15 mouse cellular contexts compared by ENCODE assay signal in the genomic region with DNA sequence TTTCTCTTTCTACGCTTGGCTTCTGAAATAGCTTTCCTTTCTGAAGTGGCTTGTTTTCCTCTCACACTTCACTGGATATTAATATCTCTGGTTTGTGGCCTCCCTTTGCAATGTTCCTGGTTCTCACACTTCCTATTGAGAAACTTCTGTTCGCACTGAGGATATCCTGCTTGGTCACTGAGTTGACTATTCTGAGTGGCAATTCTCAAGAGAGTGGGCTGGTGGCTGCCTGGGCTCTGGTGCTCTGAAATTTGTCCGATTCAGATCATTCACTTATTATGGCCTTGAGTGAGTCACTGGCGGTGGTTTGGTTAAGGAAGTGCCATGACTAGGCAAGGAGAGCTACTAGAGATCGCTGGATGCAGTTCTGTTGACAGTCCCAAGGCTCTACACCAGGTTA.
DNase-seq lines count a peak whose midpoint lies in the region; ATAC-seq and TF ChIP-seq lines count a peak whose summit lies in the region.
"Had no signal": no experiment of that assay in that cellular context is flagged by ENCODE, and none has a peak within 500 bp of the region (broad histone marks: within the 10 kb centered on the region; RNA-seq: fewer than 3 reads in every experiment).

No protein-coding gene starts in this region.

- no peak overlapping the region for H3K9ac ChIP-seq in lung, embryonic 14.5 days
- H3K9ac ChIP-seq: forebrain, embryonic 13.5 days; midbrain, embryonic 15.5 days had no signal

- 84% methylated on average over 5 of the region's 5 CpGs for WGBS in lung, embryonic 14.5 days

- no peaks in the 10 kb centered on the region for H3K27me3 ChIP-seq in lung, embryonic 14.5 days (ENCODE audit: insufficient read depth, low read length)
- no peaks in the 10 kb centered on the region for H3K27me3 ChIP-seq in splenic B cell, adult 2 months (ENCODE audit: control insufficient read depth, insufficient read depth, low read length, poor library complexity, severe bottlenecking)
- H3K27me3 ChIP-seq: forebrain, embryonic 13.5 days; midbrain, embryonic 15.5 days had no signal

- no peaks in the 10 kb centered on the region for H3K36me3 ChIP-seq in lung, embryonic 14.5 days (ENCODE audit: insufficient read depth)
- no peaks in the 10 kb centered on the region for H3K36me3 ChIP-seq in splenic B cell, adult 2 months (ENCODE audit: control insufficient read depth, insufficient read depth, low read length, poor library complexity, severe bottlenecking)
- H3K36me3 ChIP-seq: hindbrain, embryonic 10.5 days; midbrain, embryonic 15.5 days had no signal

- DNase-seq in adrenal gland, postnatal 14 days: peak; percentile 19
- no peak for DNase-seq in adrenal gland, postnatal 4 days (ENCODE audit: low spot score in 2 of 2)
- peak; percentile 7 for DNase-seq in lung, embryonic 14.5 days
- no peak for DNase-seq in lung, postnatal 14 days
- peak; percentile 35 for DNase-seq in splenic B cell, adult 2 months (ENCODE audit: low read depth, low spot score)
- no peak for DNase-seq in ovary, postnatal 14 days (ENCODE audit: low spot score)
- DNase-seq in kidney, adult 9 months: no peak
- DNase-seq: cerebellum, postnatal 10 days; gastrocnemius, postnatal 14 days; right cerebral cortex, postnatal 25 days had no signal

- no peak overlapping the region for H3K27ac ChIP-seq in lung, embryonic 14.5 days (ENCODE audit: low read depth)
- H3K27ac ChIP-seq: forebrain, embryonic 13.5 days; hindbrain, embryonic 10.5 days; midbrain, embryonic 15.5 days had no signal

- H3K4me2 ChIP-seq in lung, embryonic 14.5 days: no peak overlapping the region
- H3K4me2 ChIP-seq: forebrain, embryonic 13.5 days; midbrain, embryonic 15.5 days had no signal

- TF ChIP-seq CTCF in lung, embryonic 14.5 days (IDR thresholded peaks at IDR 0.05; ENCODE audit: low read depth): no peak

- no peaks in the 10 kb centered on the region for H3K9me3 ChIP-seq in lung, embryonic 14.5 days (ENCODE audit: low read depth, low read length)
- H3K9me3 ChIP-seq: forebrain, embryonic 13.5 days; hindbrain, embryonic 10.5 days; midbrain, embryonic 15.5 days had no signal

- no peak overlapping the region for H3K4me3 ChIP-seq in lung, embryonic 14.5 days (ENCODE audit: low read depth, low read length)
- H3K4me3 ChIP-seq: forebrain, embryonic 13.5 days; hindbrain, embryonic 10.5 days; midbrain, embryonic 15.5 days had no signal

- no peaks in the 10 kb centered on the region for H3K4me1 ChIP-seq in lung, embryonic 14.5 days (ENCODE audit: insufficient read depth)
- H3K4me1 ChIP-seq: forebrain, embryonic 13.5 days; hindbrain, embryonic 10.5 days; midbrain, embryonic 15.5 days had no signal

- ATAC-seq in lung, embryonic 14.5 days (ENCODE audit: insufficient read depth): no peak
- ATAC-seq in granulocyte monocyte progenitor cell, adult 5-6 weeks (replicated peaks; ENCODE audit: poor library complexity, severe bottlenecking): peak; percentile 86
- ATAC-seq: forebrain, embryonic 13.5 days; intestine, embryonic 16.5 days; midbrain, embryonic 15.5 days had no signal

Comparison
In these comparisons a context has a peak if more than half of its experiments do, and no peak if none do; other contexts are left out.
1. DNase-seq: peak in adrenal gland, postnatal 14 days (single experiment), lung, embryonic 14.5 days (single experiment) and splenic B cell, adult 2 months (single experiment); none in adrenal gland, postnatal 4 days (0 of 2), lung, postnatal 14 days (single experiment), ovary, postnatal 14 days (single experiment) and kidney, adult 9 months (single experiment).